Mouse (Mus musculus) embryonic stem cell, embryonic (primary cell): ENCODE data around the gene Ttf1.

Source experiments
- CTCF ChIA-PET, 4 experiments: fragments of 300-600 bp in 2 of 4; fragments of 350-600 bp in 2 of 4; sonication (Branson Sonifier 250); formaldehyde crosslinking; loops; one replicate each; lab custom pipeline; 2022; ENCODE audit warnings: inconsistent platforms in 2 of 4; lab: Charles Lee
- POLR2A ChIA-PET, 4 experiments: fragments of 300-600 bp in 2 of 4; fragments of 350-600 bp in 2 of 4; sonication (Branson Sonifier 250); formaldehyde crosslinking; loops; one replicate each; lab custom pipeline; 2022; ENCODE audit warnings: antibody characterized with exemption in 4 of 4, inconsistent platforms in 1 of 4; lab: Charles Lee

The Ttf1 gene

DNA sequence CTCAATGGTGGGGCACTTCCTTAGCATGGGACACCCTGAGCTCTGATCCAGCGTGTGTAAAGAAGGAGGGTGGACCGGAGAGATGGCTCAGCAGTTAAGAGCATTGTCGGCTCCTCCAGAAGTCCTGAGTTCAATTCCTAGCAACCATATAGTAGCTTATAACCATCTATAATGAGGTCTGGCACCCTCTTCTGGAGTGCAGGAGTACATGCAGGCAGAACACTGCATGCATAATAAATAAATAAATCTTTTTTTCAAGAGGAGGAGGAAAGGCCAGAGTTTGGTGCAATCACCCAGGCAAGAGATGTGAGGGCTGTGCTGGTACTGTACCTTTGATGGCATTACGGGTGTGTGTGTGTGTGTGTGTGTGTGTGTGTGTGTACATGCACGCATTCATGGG lies 17.9 kb upstream of the Ttf1 start:
- ChIA-PET CTCF (interaction anchor here (0.5 to 2.8 kb wide), 32 partner anchors 9 to 1816 kb away, joined by 3 to 23 read pairs (median 4); partner anchors contain the start of gene Ttf1 (in 2 of the 4)), POLR2A (interaction anchor here (0.6 to 3.9 kb wide), 14 partner anchors 9 to 742 kb away, joined by 3 to 16 read pairs (median 3); partner anchors contain the start of gene Ttf1 (in 1 of the 4))

GRCm38 (mm10) chr2:29046151-29046550 lies 13.9 kb upstream of the Ttf1 start:
- ChIA-PET CTCF (interaction anchor here (0.6 to 3.0 kb wide), 9 partner anchors 70 to 542 kb away, joined by 3 to 9 read pairs (median 3); no protein-coding TSS in a partner anchor), POLR2A (interaction anchor here (0.6 to 1.9 kb wide), 10 partner anchors 10 to 793 kb away, joined by 3 to 7 read pairs (median 4); partner anchors contain the start of genes Barhl1 (in 1 of the 4) and Tsc1 (in 1 of the 4))

- POLR2A ChIA-PET: interaction anchor here in 2 of 4 experiments (0.8 to 1.2 kb wide), 3 partner anchors 18 to 75 kb away, joined by 3 to 4 read pairs (median 3); no protein-coding TSS in a partner anchor
- CTCF ChIA-PET: interaction anchor here (0.6 to 3.2 kb wide), 36 partner anchors 8 to 567 kb away, joined by 3 to 43 read pairs (median 6); partner anchors contain the start of genes Barhl1 (in 1 of the 4) and Rapgef1 (in 1 of the 4)
Measured at GRCm38 (mm10) chr2:29051932-29052331, 8.1 kb upstream of the Ttf1 start.

DNA sequence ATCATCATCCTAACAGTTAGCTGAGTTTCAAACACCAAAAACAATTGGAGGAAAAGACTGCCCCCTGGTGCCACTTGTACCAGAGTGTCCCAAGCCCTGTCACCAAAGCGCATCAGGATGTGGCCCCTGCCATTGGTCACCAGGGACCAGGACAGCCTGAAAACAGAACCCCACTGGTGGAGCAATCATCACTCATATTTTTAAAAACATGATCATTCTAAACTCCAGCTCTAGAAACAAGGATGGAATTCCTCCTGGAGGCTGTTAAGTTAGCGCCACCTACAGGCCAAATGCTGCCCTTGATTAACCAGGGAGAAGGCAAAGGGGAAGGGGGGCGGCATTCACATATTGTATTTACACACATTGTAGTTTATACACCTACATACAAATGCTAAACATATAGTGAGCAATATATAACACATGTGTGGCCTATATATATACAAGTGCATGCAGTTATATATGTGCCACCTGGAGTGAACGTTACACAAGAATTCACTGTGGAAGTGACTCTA lies 7.1 kb upstream of the Ttf1 start:
- POLR2A ChIA-PET: interaction anchor here (0.6 to 2.8 kb wide), 7 partner anchors 11 to 137 kb away, joined by 3 to 10 read pairs (median 4); no protein-coding TSS in a partner anchor
- CTCF ChIA-PET: interaction anchor here (0.6 to 3.2 kb wide), 127 partner anchors 9 to 613 kb away, joined by 3 to 43 read pairs (median 4); partner anchors contain the start of genes Barhl1 (in 2 of the 4), Ddx31 (in 1 of the 4), Gtf3c4 (in 1 of the 4) and Gtf3c5 (in 1 of the 4)

DNA sequence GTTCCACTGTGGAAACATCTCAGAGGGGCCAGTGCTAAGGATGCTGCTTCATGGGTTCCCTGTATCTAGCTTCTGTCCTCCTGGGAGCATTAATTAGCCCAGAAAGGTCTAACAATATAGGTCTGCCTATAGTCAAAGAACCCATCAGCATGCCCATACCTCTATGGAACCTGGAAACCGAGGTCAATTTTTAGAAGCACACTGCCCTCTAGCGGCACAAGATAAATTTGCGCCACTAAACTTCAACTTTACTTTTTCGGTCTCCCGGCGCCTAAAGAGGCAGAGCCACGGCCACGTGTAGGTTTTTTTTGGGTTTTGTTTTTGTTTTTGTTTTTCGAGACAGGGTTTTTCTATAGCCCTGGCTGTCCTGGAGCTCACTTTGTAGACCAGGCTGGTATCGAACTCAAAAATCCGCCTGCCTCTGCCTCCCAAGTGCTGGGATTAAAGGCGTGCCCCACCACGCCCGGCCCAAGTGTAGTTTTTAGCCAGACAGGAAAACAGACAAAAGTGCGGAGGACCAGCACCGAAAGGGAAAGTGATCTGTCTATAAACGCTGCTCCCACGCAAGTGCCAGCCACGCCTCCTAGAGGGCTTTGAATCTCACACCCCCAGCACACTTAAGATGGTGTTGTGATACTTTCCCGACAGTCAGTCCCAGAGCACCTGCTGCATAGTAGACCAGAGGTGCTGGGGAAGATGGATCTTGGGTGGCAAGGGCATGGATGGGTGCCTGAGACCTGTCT lies 6.1 kb upstream of the Ttf1 start:
- ChIA-PET CTCF (interaction anchor here (0.6 to 3.2 kb wide), 24 partner anchors 12 to 355 kb away, joined by 3 to 43 read pairs (median 7); partner anchors contain the start of gene Spaca9 (in 1 of the 4)), POLR2A (interaction anchor here in 3 of 4 experiments (1.4 to 2.8 kb wide), 3 partner anchors 12 to 23 kb away, joined by 3 to 10 read pairs (median 9); no protein-coding TSS in a partner anchor)

DNA sequence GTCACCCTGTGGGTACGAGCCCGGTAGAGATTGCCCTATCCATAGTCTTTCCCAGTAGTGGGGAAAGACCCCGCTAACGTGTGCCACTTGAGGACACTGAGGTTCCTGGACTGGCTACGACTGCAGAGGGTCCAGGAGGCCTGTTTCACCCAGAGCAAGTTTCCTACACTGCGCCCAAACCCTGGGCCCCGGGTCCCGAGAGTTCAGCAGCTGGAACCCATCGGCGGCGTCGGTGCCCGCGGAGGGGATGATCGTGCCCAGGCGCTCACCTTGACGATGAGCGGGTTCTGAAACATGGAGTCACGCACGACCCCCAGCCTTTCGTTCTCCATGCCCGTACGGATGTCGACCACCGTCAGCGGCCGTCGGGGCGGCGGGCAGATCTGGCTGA lies 5.5 kb upstream of the Ttf1 start:
- CTCF ChIA-PET: interaction anchor here in 3 of 4 experiments (0.6 to 2.2 kb wide), 10 partner anchors 11 to 680 kb away, joined by 3 to 18 read pairs (median 6); partner anchors contain the start of gene Spaca9 (in 1 of the 3)
- POLR2A ChIA-PET: interaction anchor here in 3 of 4 experiments (1.0 to 2.8 kb wide), 6 partner anchors 11 to 75 kb away, joined by 3 to 10 read pairs (median 4); no protein-coding TSS in a partner anchor

- CTCF ChIA-PET: interaction anchor here in 3 of 4 experiments (0.6 to 2.0 kb wide), 10 partner anchors 11 to 812 kb away, joined by 3 to 8 read pairs (median 5); partner anchors contain the start of gene Spaca9 (in 1 of the 3)
Measured at GRCm38 (mm10) chr2:29054991-29055390, 5.1 kb upstream of the Ttf1 start, which contains the start of gene Cfap77. TSS of gene Cfap77 (minus strand) at chr2:29055066.

GRCm38 (mm10) chr2:29065796-29066195 lies 5.7 kb downstream of the Ttf1 start:
- POLR2A ChIA-PET: interaction anchor here (0.6 to 6.5 kb wide), 48 partner anchors 8 to 1995 kb away, joined by 3 to 86 read pairs (median 4); partner anchors contain the start of genes Cfap77 (in 2 of the 4), Setx (in 2 of the 4), Ak8 (in 1 of the 4) and Spaca9 (in 1 of the 4)
- CTCF ChIA-PET: interaction anchor here (0.6 to 3.4 kb wide), 25 partner anchors 10 to 1024 kb away, joined by 3 to 16 read pairs (median 4); partner anchors contain the start of gene Cfap77 (in 2 of the 4)

More at GRCm38 (mm10) chr2:29054991-29055390, 5.1 kb upstream of the Ttf1 start, which contains the start of gene Cfap77:
- POLR2A ChIA-PET: interaction anchor here in 3 of 4 experiments (0.7 to 2.8 kb wide), 7 partner anchors 10 to 75 kb away, joined by 3 to 10 read pairs (median 4); no protein-coding TSS in a partner anchor

GRCm38 (mm10) chr2:29066410-29066809 lies 6.3 kb downstream of the Ttf1 start:
- ChIA-PET CTCF (interaction anchor here (0.5 to 3.4 kb wide), 32 partner anchors 9 to 602 kb away, joined by 3 to 16 read pairs (median 4); partner anchors contain the start of gene Cfap77 (in 2 of the 4)), POLR2A (interaction anchor here (0.6 to 6.5 kb wide), 44 partner anchors 8 to 1994 kb away, joined by 3 to 86 read pairs (median 4); partner anchors contain the start of genes Setx (in 2 of the 4), Cfap77 (in 1 of the 4) and Rapgef1 (in 1 of the 4))

GRCm38 (mm10) chr2:29074676-29075075 lies 14.6 kb downstream of the Ttf1 start:
- ChIA-PET CTCF (interaction anchor here (0.6 to 1.6 kb wide), 11 partner anchors 8 to 151 kb away, joined by 3 to 10 read pairs (median 4); partner anchors contain the start of gene Ttf1 (in 2 of the 4)), POLR2A (interaction anchor here (0.6 to 7.1 kb wide), 33 partner anchors 8 to 1121 kb away, joined by 3 to 88 read pairs (median 10); partner anchors contain the start of genes Ttf1 (in 4 of the 4), Cfap77 (in 1 of the 4) and Setx (in 1 of the 4))

GRCm38 (mm10) chr2:29075331-29076070 lies 15.4 kb downstream of the Ttf1 start:
- ChIA-PET CTCF (interaction anchor here (0.5 to 1.6 kb wide), 22 partner anchors 8 to 212 kb away, joined by 3 to 10 read pairs (median 4); partner anchors contain the start of gene Ttf1 (in 2 of the 4)), POLR2A (interaction anchor here (0.5 to 7.1 kb wide), 58 partner anchors 9 to 1796 kb away, joined by 3 to 88 read pairs (median 5); partner anchors contain the start of genes Ttf1 (in 4 of the 4), Setx (in 2 of the 4), 1700007K13Rik (in 1 of the 4) and Cfap77 (in 1 of the 4))

DNA sequence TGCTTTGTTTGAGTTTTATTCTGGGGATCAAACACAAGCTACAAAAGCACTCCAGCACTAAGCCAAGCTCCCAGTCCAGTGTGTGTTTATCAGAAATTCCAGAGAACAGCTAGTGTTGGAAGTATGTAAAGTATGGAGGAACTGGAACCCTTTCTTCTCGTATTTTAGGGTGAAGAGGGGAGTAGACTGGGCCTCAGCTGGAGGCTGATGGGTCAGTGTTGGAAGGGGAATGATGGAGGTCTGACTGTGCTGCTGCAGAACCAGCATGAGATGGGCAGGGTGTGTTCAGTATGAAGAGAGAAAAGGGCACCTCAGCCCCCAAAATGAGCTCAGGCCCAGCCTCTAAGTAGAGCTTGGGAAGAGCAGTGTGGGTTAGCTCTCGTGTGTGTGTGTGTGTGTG lies 16.2 kb downstream of the Ttf1 start:
- ChIA-PET POLR2A (interaction anchor here (0.5 to 7.1 kb wide), 52 partner anchors 9 to 1431 kb away, joined by 3 to 88 read pairs (median 5); partner anchors contain the start of genes Ttf1 (in 4 of the 4), Cfap77 (in 2 of the 4), Setx (in 2 of the 4) and 1700007K13Rik (in 1 of the 4)), CTCF (interaction anchor here (0.6 to 1.8 kb wide), 11 partner anchors 9 to 134 kb away, joined by 3 to 10 read pairs (median 4); no protein-coding TSS in a partner anchor)

- ChIA-PET CTCF (interaction anchor here in 1 of 4 experiments (0.6 kb wide), 1 partner anchor 125 kb away, joined by 4 read pairs; no protein-coding TSS in a partner anchor), POLR2A (interaction anchor here in 3 of 4 experiments (0.6 to 1.2 kb wide), 4 partner anchors 15 to 322 kb away, joined by 3 read pairs; no protein-coding TSS in a partner anchor)
Measured at GRCm38 (mm10) chr2:29081965-29082364, 21.9 kb downstream of the Ttf1 start.

GRCm38 (mm10) chr2:29086026-29086425 lies 26.0 kb downstream of the Ttf1 start:
- CTCF ChIA-PET: no interaction called here
- POLR2A ChIA-PET: interaction anchor here in 2 of 4 experiments (1.0 to 2.2 kb wide), 5 partner anchors 9 to 37 kb away, joined by 3 to 10 read pairs (median 4); no protein-coding TSS in a partner anchor

DNA sequence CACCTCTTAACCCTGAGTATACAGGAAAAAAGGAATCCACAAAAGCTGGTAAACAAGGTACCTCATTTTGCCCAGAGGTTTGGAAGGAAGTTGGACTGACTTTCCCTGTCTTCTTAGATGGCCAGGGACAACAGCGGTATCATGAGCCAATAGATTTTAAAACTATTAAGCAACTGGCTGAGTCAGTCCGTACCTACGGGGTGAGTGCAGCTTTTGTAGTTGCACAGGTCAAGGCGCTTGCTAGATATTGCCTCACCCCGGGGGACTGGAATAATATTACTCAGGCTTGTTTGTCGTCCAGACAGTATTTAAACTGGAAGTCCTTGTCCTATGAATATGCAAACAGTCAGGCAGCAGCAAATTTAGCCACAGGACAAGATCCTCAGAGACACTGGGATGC lies 29.2 kb downstream of the Ttf1 start:
- POLR2A ChIA-PET: interaction anchor here in 1 of 4 experiments (0.7 to 3.4 kb wide), 4 partner anchors 9 to 570 kb away, joined by 3 to 27 read pairs (median 14); no protein-coding TSS in a partner anchor
- CTCF ChIA-PET: interaction anchor here in 1 of 4 experiments (0.7 kb wide), 1 partner anchor 332 kb away, joined by 3 read pairs; no protein-coding TSS in a partner anchor
